Mouse (Mus musculus): Measurements from ENCODE around the gene Cyfip2. TPM values are rescaled to one million over a fixed set of nuclear protein-coding genes. Genes with fewer than 3 reads are reported as not detected.

The Cyfip2 gene
- polyA plus RNA-seq, 1 experiment from 2014 or later = 3.4 TPM

DNA sequence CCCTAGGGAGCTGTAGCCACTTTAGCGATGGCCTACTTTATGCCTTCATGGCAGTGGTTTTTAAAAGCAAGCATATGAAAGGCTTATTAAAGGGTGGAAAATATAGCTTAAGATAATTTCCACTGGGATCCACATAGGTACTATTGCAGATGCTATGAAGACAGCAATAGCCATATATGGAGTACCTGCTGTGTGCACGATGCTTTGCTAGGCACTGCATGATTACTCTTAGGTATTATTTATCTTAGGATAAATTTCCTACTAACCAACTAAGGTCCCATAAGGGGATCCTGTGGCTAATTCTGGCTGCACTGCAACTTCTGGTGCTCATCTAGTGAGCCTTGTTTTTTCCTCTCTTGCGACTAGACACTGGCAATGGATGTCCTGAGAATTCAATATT lies 64.3 kb downstream of the Cyfip2 start:
- no peak for DNase-seq (ENCODE audit: low spot score)
- ATAC-seq = no peak
- H3K4me3 ChIP-seq (ENCODE audit: low read depth, low read length) = no peak overlapping the region
- no peaks in the 10 kb centered on the region for H3K36me3 ChIP-seq (ENCODE audit: insufficient read depth, low read length)
- H3K4me2 ChIP-seq (replicated peaks; ENCODE audit: low read depth, low read length) = no peak overlapping the region
- H3K9ac ChIP-seq (replicated peaks; ENCODE audit: low read depth) = no peak overlapping the region
- no peak overlapping the region for H3K27ac ChIP-seq (ENCODE audit: low read length)
- no peaks in the 10 kb centered on the region for H3K27me3 ChIP-seq (replicated peaks; ENCODE audit: insufficient read depth, low read length)
- no peaks in the 10 kb centered on the region for H3K9me3 ChIP-seq (ENCODE audit: low read length)
- TF ChIP-seq EP300 (IDR thresholded peaks at IDR 0.05) (no peak), CTCF (IDR thresholded peaks at IDR 0.05) (no peak)
- WGBS = 94% methylated on average over 3 of the region's 3 CpGs
- no peaks in the 10 kb centered on the region for H3K4me1 ChIP-seq (ENCODE audit: insufficient read depth, low read depth, low read length)

DNA sequence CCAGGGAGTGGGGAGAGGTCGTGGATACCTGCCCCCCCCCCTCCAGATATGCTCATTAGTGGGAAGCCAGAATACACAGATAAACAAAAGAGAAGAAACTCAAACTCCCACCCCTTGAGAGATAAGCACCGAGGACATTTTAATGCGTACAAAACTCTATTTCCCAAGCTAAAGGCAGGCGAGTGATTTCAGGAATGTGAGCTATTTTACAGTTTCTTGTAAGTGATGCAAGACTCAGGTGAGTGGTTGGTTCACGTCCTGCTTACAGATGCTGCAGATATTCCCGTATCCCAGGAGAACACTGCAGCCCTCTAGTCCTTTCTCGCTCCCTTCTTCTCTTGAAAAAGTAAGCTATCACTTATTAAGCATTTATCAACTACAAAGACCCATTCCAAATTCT lies 66.3 kb downstream of the Cyfip2 start:
- H3K36me3 ChIP-seq (ENCODE audit: insufficient read depth, low read length) = no peaks in the 10 kb centered on the region
- H3K9me3 ChIP-seq (ENCODE audit: low read length) = no peaks in the 10 kb centered on the region
- H3K4me3 ChIP-seq (ENCODE audit: low read depth, low read length) = no peak overlapping the region
- no peaks in the 10 kb centered on the region for H3K4me1 ChIP-seq (ENCODE audit: insufficient read depth, low read depth, low read length)
- H3K27ac ChIP-seq (ENCODE audit: low read length) = no peak overlapping the region
- no peak overlapping the region for H3K9ac ChIP-seq (replicated peaks; ENCODE audit: low read depth)
- ATAC-seq = peak; percentile 70
- H3K27me3 ChIP-seq (replicated peaks; ENCODE audit: insufficient read depth, low read length) = no peaks in the 10 kb centered on the region
- WGBS = 35% methylated on average over 7 of the region's 7 CpGs
- peak; percentile 52 for DNase-seq (ENCODE audit: low spot score)
- peak; percentile 45 for TF ChIP-seq EP300 (IDR thresholded peaks at IDR 0.05)
- TF ChIP-seq CTCF (IDR thresholded peaks at IDR 0.05) = no peak
- no peak overlapping the region for H3K4me2 ChIP-seq (replicated peaks; ENCODE audit: low read depth, low read length)

DNA sequence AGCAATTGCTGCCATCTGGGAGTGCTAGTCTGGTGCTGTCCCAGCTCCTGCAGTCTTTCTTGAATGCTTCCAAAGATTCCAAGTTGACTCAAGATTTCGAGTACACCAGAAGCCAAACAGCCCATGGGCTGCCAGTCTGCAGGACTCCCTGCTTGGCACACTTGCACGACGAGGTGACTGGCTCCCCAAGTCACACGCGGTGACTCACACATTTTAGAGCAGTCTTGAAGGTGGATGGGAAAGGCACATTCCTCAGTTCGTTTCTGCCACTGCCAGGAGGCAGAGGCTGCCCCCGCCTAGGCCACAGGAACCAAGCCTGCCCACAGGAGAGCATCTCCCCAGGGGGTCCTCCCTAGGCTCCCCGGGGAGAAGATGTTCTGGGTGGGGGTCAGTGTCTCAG lies 66.7 kb downstream of the Cyfip2 start:
- WGBS = 53% methylated on average over 8 of the region's 8 CpGs
- no peak for TF ChIP-seq EP300 (IDR thresholded peaks at IDR 0.05)
- TF ChIP-seq CTCF (IDR thresholded peaks at IDR 0.05) = no peak
- Histone ChIP-seq H3K27ac (ENCODE audit: low read length) (no peak overlapping the region), H3K27me3 (replicated peaks; ENCODE audit: insufficient read depth, low read length) (no peaks in the 10 kb centered on the region), H3K36me3 (ENCODE audit: insufficient read depth, low read length) (no peaks in the 10 kb centered on the region), H3K9me3 (ENCODE audit: low read length) (no peaks in the 10 kb centered on the region), H3K4me3 (ENCODE audit: low read depth, low read length) (no peak overlapping the region), H3K4me1 (ENCODE audit: insufficient read depth, low read depth, low read length) (no peaks in the 10 kb centered on the region), H3K4me2 (replicated peaks; ENCODE audit: low read depth, low read length) (no peak overlapping the region), H3K9ac (replicated peaks; ENCODE audit: low read depth) (no peak overlapping the region)
- peak; percentile 92 for ATAC-seq
- DNase-seq (ENCODE audit: low spot score) = peak; percentile 57

DNA sequence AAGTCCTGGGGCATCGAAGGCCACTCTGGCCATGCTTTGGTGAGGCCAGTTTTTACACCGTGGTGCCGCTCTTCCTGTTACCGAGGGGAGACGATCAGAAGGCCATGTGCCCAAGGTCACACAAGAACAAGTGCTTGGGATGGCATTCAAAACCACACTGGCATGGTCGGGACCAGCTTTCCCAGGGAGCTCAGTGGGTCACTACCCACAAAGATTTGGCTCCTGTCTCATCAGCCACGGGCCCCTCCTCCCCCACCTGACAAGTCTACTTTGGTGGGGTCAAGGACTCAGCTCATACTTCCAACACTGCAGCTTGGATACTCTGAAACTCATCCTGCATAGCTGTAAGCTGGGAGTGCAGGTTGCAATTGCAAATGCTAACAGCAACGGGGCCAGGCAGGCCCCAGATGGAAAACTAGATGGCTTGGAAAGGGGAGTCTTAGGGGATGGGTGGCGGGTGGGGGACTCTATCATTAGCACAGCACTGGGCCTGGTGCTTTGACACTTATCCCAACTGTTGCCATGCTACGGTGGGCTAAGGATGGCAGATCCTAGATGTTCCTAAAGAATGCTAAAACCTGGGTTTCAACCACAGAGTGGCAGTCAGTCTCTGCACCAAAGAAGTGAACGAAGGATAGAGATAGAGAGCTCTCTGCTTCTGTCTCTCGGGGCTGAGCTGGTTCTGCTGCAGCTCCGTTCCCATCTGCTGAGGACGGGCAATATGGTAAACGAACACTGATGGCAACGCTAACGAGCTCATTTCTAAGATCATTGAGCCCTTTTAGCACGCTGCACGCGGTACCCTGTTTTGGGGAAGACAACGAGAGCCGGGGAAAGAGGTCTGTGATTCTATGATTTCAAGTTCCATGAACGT lies 67.7 kb downstream of the Cyfip2 start:
- DNase-seq (ENCODE audit: low spot score) (no peak), ATAC-seq (no peak)
- H3K4me3 ChIP-seq (ENCODE audit: low read depth, low read length) = no peak overlapping the region
- no peak overlapping the region for H3K4me2 ChIP-seq (replicated peaks; ENCODE audit: low read depth, low read length)
- no peaks in the 10 kb centered on the region for H3K27me3 ChIP-seq (replicated peaks; ENCODE audit: insufficient read depth, low read length)
- H3K9me3 ChIP-seq (ENCODE audit: low read length) = no peaks in the 10 kb centered on the region
- no peaks in the 10 kb centered on the region for H3K36me3 ChIP-seq (ENCODE audit: insufficient read depth, low read length)
- no peaks in the 10 kb centered on the region for H3K4me1 ChIP-seq (ENCODE audit: insufficient read depth, low read depth, low read length)
- no peak overlapping the region for H3K27ac ChIP-seq (ENCODE audit: low read length)
- WGBS = 90% methylated on average over 23 of the region's 23 CpGs
- TF ChIP-seq EP300 (IDR thresholded peaks at IDR 0.05) (no peak), CTCF (IDR thresholded peaks at IDR 0.05) (no peak)
- no peak overlapping the region for H3K9ac ChIP-seq (replicated peaks; ENCODE audit: low read depth)

DNA sequence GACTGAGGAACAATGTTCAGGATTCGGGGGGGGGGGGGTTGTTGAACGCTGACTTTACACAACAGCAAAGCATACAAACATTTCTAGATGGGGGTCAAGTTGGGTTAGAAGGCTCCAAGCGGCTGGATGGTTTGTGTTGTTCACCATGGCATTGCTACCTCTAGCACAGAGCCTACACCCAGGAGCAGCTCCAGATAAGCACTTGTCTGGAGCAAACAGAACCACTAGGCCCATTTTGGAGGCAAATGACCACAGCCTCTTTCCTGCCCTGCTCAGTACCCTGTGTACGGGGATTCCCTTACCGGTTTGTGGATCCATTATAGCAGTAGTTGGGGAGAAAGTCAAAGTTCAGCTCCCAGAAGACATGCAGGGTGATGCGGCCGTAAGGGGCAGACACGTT lies 70.7 kb downstream of the Cyfip2 start:
- no peaks in the 10 kb centered on the region for H3K9me3 ChIP-seq (ENCODE audit: low read length)
- WGBS = 86% methylated on average over 8 of the region's 8 CpGs
- H3K36me3 ChIP-seq (ENCODE audit: insufficient read depth, low read length) = no peaks in the 10 kb centered on the region
- H3K4me3 ChIP-seq (ENCODE audit: low read depth, low read length) = no peak overlapping the region
- no peak for DNase-seq (ENCODE audit: low spot score)
- H3K27me3 ChIP-seq (replicated peaks; ENCODE audit: insufficient read depth, low read length) = no peaks in the 10 kb centered on the region
- no peaks in the 10 kb centered on the region for H3K4me1 ChIP-seq (ENCODE audit: insufficient read depth, low read depth, low read length)
- ATAC-seq = no peak
- H3K27ac ChIP-seq (ENCODE audit: low read length) = no peak overlapping the region
- TF ChIP-seq EP300 (IDR thresholded peaks at IDR 0.05) = no peak
- no peak for TF ChIP-seq CTCF (IDR thresholded peaks at IDR 0.05)
- no peak overlapping the region for H3K9ac ChIP-seq (replicated peaks; ENCODE audit: low read depth)
- no peak overlapping the region for H3K4me2 ChIP-seq (replicated peaks; ENCODE audit: low read depth, low read length)

DNA sequence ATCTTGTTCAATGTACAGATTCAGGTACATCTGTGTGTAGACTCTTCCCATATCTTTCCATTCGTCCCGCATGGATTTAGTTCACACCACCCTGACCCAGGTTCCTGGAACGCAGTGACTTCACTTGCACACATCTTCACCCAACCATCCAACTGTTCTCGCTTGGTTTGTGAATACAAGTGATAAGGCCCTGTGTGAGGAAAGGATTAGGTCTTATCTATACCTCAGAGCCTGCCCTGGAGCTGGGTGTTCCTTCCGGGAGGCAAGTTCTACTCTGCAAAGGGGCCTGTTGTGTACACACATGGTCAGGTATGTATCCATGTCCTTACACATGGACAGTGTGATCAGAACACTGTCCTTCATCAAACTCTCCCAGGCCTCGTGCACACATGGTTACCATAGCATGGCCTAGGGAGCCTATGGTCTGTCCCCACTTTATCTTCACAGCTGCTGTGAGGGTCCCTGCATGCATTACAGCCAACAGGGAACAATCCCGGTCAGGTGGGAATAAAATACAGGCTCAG lies 71.4 kb downstream of the Cyfip2 start:
- TF ChIP-seq CTCF (IDR thresholded peaks at IDR 0.05) = no peak
- no peak for TF ChIP-seq EP300 (IDR thresholded peaks at IDR 0.05)
- WGBS = 86% methylated on average over 7 of the region's 7 CpGs

More for the DNA sequence above, 71.4 kb downstream of the Cyfip2 start:
- no peaks in the 10 kb centered on the region for H3K36me3 ChIP-seq (ENCODE audit: insufficient read depth, low read length)
- no peaks in the 10 kb centered on the region for H3K4me1 ChIP-seq (ENCODE audit: insufficient read depth, low read depth, low read length)
- no peak for ATAC-seq
- H3K9ac ChIP-seq (replicated peaks; ENCODE audit: low read depth) = no peak overlapping the region
- H3K27me3 ChIP-seq (replicated peaks; ENCODE audit: insufficient read depth, low read length) = no peaks in the 10 kb centered on the region
- no peak for DNase-seq (ENCODE audit: low spot score)
- no peak overlapping the region for H3K4me2 ChIP-seq (replicated peaks; ENCODE audit: low read depth, low read length)
- no peak overlapping the region for H3K4me3 ChIP-seq (ENCODE audit: low read depth, low read length)
- H3K27ac ChIP-seq (ENCODE audit: low read length) = no peak overlapping the region
- H3K9me3 ChIP-seq (ENCODE audit: low read length) = no peaks in the 10 kb centered on the region
